Mouse (Mus musculus): ENCODE data around the gene Lpar5. TPM values are rescaled to one million over a fixed set of nuclear protein-coding genes. Genes with fewer than 3 reads are reported as not detected.

The Lpar5 gene
- polyA plus RNA-seq, 1 experiment = 35.7 TPM

- WGBS = under 1% methylated on average over 43 of the region's 44 CpGs
- Histone ChIP-seq H3K36me3 (ENCODE audit: control insufficient read depth, insufficient read depth, low read length) (peaks cover 16% of the 10 kb centered on the region), H3K27me3 (ENCODE audit: control insufficient read depth, insufficient read depth, low read length) (no peaks in the 10 kb centered on the region), H3K27ac (ENCODE audit: control insufficient read depth, insufficient read depth, low read length) (peak overlapping the region; percentile 77), H3K4me3 (ENCODE audit: control insufficient read depth, insufficient read depth, low read length) (peak overlapping the region; percentile 96), H3K4me1 (replicated peaks; ENCODE audit: control insufficient read depth, insufficient read depth, low read length) (peaks cover 42% of the 10 kb centered on the region)
- TF ChIP-seq CTCF (IDR thresholded peaks at IDR 0.05; ENCODE audit: borderline replicate concordance, control insufficient read depth, extremely low read depth, insufficient read depth, low read length, poor library complexity) (no peak), POLR2A (IDR thresholded peaks at IDR 0.05; ENCODE audit: control insufficient read depth, extremely low read depth, insufficient read depth, low read length, poor library complexity) (peak; percentile 48; the same call in 1 of the 2 replicates)
- peak; percentile 69 for DNase-seq
Observed at GRCm38 (mm10) chr6:125096597-125097345, 29.1 kb downstream of the Lpar5 start.

GRCm38 (mm10) chr6:125097346-125097689 is 29.6 kb downstream of the Lpar5 start:
- H3K27ac ChIP-seq (ENCODE audit: control insufficient read depth, insufficient read depth, low read length) = peak overlapping the region; percentile 77
- no peak for DNase-seq
- H3K4me3 ChIP-seq (ENCODE audit: control insufficient read depth, insufficient read depth, low read length) = peak overlapping the region; percentile 96
- H3K36me3 ChIP-seq (ENCODE audit: control insufficient read depth, insufficient read depth, low read length) = peaks cover 22% of the 10 kb centered on the region
- H3K27me3 ChIP-seq (ENCODE audit: control insufficient read depth, insufficient read depth, low read length) = no peaks in the 10 kb centered on the region
- no peak for TF ChIP-seq CTCF (IDR thresholded peaks at IDR 0.05; ENCODE audit: borderline replicate concordance, control insufficient read depth, extremely low read depth, insufficient read depth, low read length, poor library complexity)
- 0 out of 2 replicates have a peak, but pooled peaks have one; percentile 24 for TF ChIP-seq POLR2A (IDR thresholded peaks at IDR 0.05; ENCODE audit: control insufficient read depth, extremely low read depth, insufficient read depth, low read length, poor library complexity)
- peaks cover 41% of the 10 kb centered on the region for H3K4me1 ChIP-seq (replicated peaks; ENCODE audit: control insufficient read depth, insufficient read depth, low read length)
- 1% methylated on average over 12 of the region's 12 CpGs for WGBS

DNA sequence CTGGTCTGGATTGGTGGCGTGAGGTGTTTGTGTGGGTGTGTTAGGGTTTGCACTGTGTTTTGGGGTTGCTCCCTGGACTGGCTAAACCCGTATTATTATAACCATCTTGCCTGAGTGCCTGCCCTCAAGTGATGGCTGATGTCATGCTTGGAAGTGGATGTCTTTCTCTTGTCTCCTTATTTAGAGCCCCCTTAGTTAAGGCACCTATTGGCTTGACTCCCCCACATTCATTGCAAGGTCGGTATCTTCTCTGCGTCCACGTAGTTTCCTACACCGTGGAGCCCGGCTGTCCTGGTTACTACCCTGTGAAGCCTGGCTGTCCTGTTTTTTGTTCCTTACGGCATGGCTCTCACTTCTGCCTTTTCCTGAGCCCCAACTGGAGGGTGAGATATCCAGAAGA is 30.2 kb downstream of the Lpar5 start:
- WGBS = 43% methylated on average over 8 of the region's 8 CpGs
- Histone ChIP-seq H3K36me3 (ENCODE audit: control insufficient read depth, insufficient read depth, low read length) (peaks cover 28% of the 10 kb centered on the region), H3K4me1 (replicated peaks; ENCODE audit: control insufficient read depth, insufficient read depth, low read length) (peaks cover 36% of the 10 kb centered on the region)

GRCm38 (mm10) chr6:125098513-125098912 is 30.8 kb downstream of the Lpar5 start:
- Histone ChIP-seq H3K4me1 (replicated peaks; ENCODE audit: control insufficient read depth, insufficient read depth, low read length) (peaks cover 36% of the 10 kb centered on the region), H3K27ac (ENCODE audit: control insufficient read depth, insufficient read depth, low read length) (peak overlapping the region; percentile 77), H3K4me3 (ENCODE audit: control insufficient read depth, insufficient read depth, low read length) (peak overlapping the region; percentile 96), H3K27me3 (ENCODE audit: control insufficient read depth, insufficient read depth, low read length) (no peaks in the 10 kb centered on the region), H3K36me3 (ENCODE audit: control insufficient read depth, insufficient read depth, low read length) (peaks cover 32% of the 10 kb centered on the region)
- TF ChIP-seq CTCF (IDR thresholded peaks at IDR 0.05; ENCODE audit: borderline replicate concordance, control insufficient read depth, extremely low read depth, insufficient read depth, low read length, poor library complexity) (no peak), POLR2A (IDR thresholded peaks at IDR 0.05; ENCODE audit: control insufficient read depth, extremely low read depth, insufficient read depth, low read length, poor library complexity) (no peak)
- DNase-seq = no peak
- WGBS = 42% methylated on average over 3 of the region's 3 CpGs

More for the DNA sequence above, 30.2 kb downstream of the Lpar5 start:
- no peak for TF ChIP-seq CTCF (IDR thresholded peaks at IDR 0.05; ENCODE audit: borderline replicate concordance, control insufficient read depth, extremely low read depth, insufficient read depth, low read length, poor library complexity)
- no peak for TF ChIP-seq POLR2A (IDR thresholded peaks at IDR 0.05; ENCODE audit: control insufficient read depth, extremely low read depth, insufficient read depth, low read length, poor library complexity)
- DNase-seq = no peak
- Histone ChIP-seq H3K27me3 (ENCODE audit: control insufficient read depth, insufficient read depth, low read length) (no peaks in the 10 kb centered on the region), H3K27ac (ENCODE audit: control insufficient read depth, insufficient read depth, low read length) (peak overlapping the region; percentile 77), H3K4me3 (ENCODE audit: control insufficient read depth, insufficient read depth, low read length) (peak overlapping the region; percentile 96)

- Histone ChIP-seq H3K4me3 (ENCODE audit: control insufficient read depth, insufficient read depth, low read length) (peak overlapping the region; percentile 43), H3K27ac (ENCODE audit: control insufficient read depth, insufficient read depth, low read length) (peak overlapping the region; percentile 65), H3K36me3 (ENCODE audit: control insufficient read depth, insufficient read depth, low read length) (peaks cover 40% of the 10 kb centered on the region), H3K27me3 (ENCODE audit: control insufficient read depth, insufficient read depth, low read length) (no peaks in the 10 kb centered on the region), H3K4me1 (replicated peaks; ENCODE audit: control insufficient read depth, insufficient read depth, low read length) (peaks cover 36% of the 10 kb centered on the region)
- WGBS = 23% methylated on average over 5 of the region's 5 CpGs
- no peak for TF ChIP-seq POLR2A (IDR thresholded peaks at IDR 0.05; ENCODE audit: control insufficient read depth, extremely low read depth, insufficient read depth, low read length, poor library complexity)
- no peak for TF ChIP-seq CTCF (IDR thresholded peaks at IDR 0.05; ENCODE audit: borderline replicate concordance, control insufficient read depth, extremely low read depth, insufficient read depth, low read length, poor library complexity)
- peak; percentile 82 for DNase-seq
Observed at GRCm38 (mm10) chr6:125099421-125099971, 31.8 kb downstream of the Lpar5 start.

DNA sequence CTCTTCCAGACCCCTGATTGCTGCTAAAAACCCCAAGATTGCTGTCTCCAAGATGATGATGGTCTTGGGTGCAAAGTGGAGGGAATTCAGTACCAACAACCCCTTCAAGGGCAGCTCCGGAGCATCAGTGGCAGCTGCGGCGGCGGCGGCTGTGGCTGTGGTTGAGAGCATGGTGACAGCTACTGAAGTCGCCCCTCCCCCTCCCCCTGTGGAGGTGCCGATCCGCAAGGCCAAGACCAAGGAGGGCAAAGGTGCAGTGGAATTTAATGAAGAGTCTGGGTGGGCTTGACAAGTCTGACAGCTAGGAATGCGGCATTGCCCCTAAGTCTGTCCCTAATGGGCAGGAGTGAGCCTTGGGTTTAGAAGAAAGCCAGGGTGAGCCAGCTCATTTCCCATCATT is 33.7 kb downstream of the Lpar5 start:
- Histone ChIP-seq H3K27ac (ENCODE audit: control insufficient read depth, insufficient read depth, low read length) (no peak overlapping the region), H3K27me3 (ENCODE audit: control insufficient read depth, insufficient read depth, low read length) (no peaks in the 10 kb centered on the region), H3K4me1 (replicated peaks; ENCODE audit: control insufficient read depth, insufficient read depth, low read length) (peaks cover 34% of the 10 kb centered on the region), H3K36me3 (ENCODE audit: control insufficient read depth, insufficient read depth, low read length) (peaks cover 59% of the 10 kb centered on the region), H3K4me3 (ENCODE audit: control insufficient read depth, insufficient read depth, low read length) (no peak overlapping the region)
- TF ChIP-seq CTCF (IDR thresholded peaks at IDR 0.05; ENCODE audit: borderline replicate concordance, control insufficient read depth, extremely low read depth, insufficient read depth, low read length, poor library complexity) = no peak
- no peak for DNase-seq
- WGBS = 91% methylated on average over 9 of the region's 9 CpGs
